Mouse (Mus musculus) kidney, embryonic 15.5 days (tissue): Measurements from ENCODE around the gene Prkcb. TPM values are rescaled to one million over a fixed set of nuclear protein-coding genes. Genes with fewer than 3 reads are reported as not detected.

Source experiments
- ATAC-seq: fragments of 200-750 bp; cut with Nextera tagmentation; replicated peaks from 2 replicates; pipeline ENCODE4 v1.8.0; 2017; ENCODE audit warnings: moderate TSS enrichment; ENCODE audit not compliant: low FRiP score
- H3K27ac ChIP-seq: fragments of 300-500 bp; sonication (generic); 2 replicates; pipeline ENCODE4 v1.5.1; 2015; ENCODE audit warnings: mild to moderate bottlenecking, inconsistent platforms
- H3K27me3 ChIP-seq: fragments of 300-500 bp; sonication (generic); 2 replicates; pipeline ENCODE4 v1.6.1; 2015; ENCODE audit warnings: inconsistent platforms
- H3K36me3 ChIP-seq: fragments of 300-500 bp; sonication (generic); 2 replicates; pipeline ENCODE4 v1.6.1; 2015; ENCODE audit warnings: inconsistent platforms
- H3K4me1 ChIP-seq: fragments of 300-500 bp; sonication (generic); 2 replicates; pipeline ENCODE4 v1.6.1; 2015; ENCODE audit warnings: inconsistent platforms
- H3K4me2 ChIP-seq: fragments of 300-500 bp; sonication (generic); 2 replicates; pipeline ENCODE4 v1.6.1; 2015; ENCODE audit warnings: moderate library complexity, mild to moderate bottlenecking, inconsistent platforms
- H3K4me3 ChIP-seq: fragments of 300-500 bp; sonication (generic); replicated peaks from 2 replicates; pipeline ENCODE4 v1.5.1; 2015; ENCODE audit warnings: mild to moderate bottlenecking, inconsistent platforms
- H3K9ac ChIP-seq: fragments of 300-500 bp; sonication (generic); 2 replicates; pipeline ENCODE4 v1.6.1; 2015; ENCODE audit warnings: mild to moderate bottlenecking, inconsistent platforms
- H3K9me3 ChIP-seq: fragments of 300-500 bp; sonication (generic); replicated peaks from 2 replicates; pipeline ENCODE4 v1.6.1; 2016; ENCODE audit warnings: inconsistent platforms
- WGBS: fragments of 180-500 bp; shearing (Covaris S2); methylation state at CpG from one replicate; pipeline ENCODE4 v1.1.7; 2015; ENCODE audit warnings: mixed read lengths; 5-methylcytosine and 5-hydroxymethylcytosine counted together
- polyA plus RNA-seq: library from polyadenylated mRNA; unstranded; fragments of >200 nt; fragmentation: Nextera tagmentation; extraction: Ambion mirVana; gene quantifications from 2 replicates; pipeline ENCODE4 v1.2.1, GENCODE M21; 2015

Gene Prkcb
- polyA plus RNA-seq, 1 experiment from 2014 or later, result 5.9 TPM

DNA sequence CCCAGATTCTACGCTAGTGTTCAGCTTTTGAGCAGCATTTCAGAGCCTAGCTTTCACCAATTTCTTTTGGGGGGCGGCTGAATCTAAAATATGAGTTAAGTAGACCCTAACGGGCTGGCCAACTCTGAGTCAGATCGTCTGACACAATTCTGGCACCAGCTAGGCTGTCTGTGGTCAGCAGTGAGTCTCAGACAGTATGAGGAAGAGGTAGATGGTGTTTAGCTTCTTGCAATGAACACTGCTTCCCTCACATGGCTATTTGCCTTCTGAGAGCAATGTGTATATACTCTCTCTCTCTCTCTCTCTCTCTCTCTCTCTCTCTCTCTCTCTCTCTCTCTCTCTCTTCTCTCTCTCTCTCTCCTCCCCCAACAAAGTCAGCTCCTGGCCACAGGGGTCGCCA, 344.4 kb downstream of the Prkcb start:
- Histone ChIP-seq H3K4me3 (no peak overlapping the region), H3K9ac (no peak overlapping the region), H3K4me2 (no peak overlapping the region), H3K36me3 (no peaks in the 10 kb centered on the region), H3K9me3 (no peaks in the 10 kb centered on the region), H3K27ac (no peak overlapping the region), H3K27me3 (no peaks in the 10 kb centered on the region), H3K4me1 (no peaks in the 10 kb centered on the region)
- 75% methylated on average over 5 of the region's 5 CpGs for WGBS
- no peak for ATAC-seq

DNA sequence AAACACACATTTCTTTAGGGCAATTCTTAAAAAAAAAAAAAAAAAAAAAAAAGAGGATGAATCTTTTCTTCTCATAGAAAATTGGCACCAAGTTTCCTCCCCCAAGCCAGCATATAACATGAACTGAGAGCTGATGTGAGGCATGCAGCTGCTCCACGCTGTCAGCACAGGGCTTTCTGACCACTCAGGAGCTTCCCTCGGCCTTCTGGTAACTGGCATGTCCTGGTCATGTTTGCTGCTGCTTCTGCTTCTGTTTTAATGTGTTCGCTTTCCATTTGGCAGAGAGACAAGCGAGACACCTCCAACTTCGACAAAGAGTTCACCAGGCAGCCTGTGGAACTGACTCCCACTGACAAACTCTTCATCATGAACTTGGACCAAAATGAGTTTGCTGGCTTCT, 344.9 kb downstream of the Prkcb start:
- no peaks in the 10 kb centered on the region for H3K4me1 ChIP-seq
- 87% methylated on average over 5 of the region's 5 CpGs for WGBS
- H3K27me3 ChIP-seq, result no peaks in the 10 kb centered on the region
- no peak overlapping the region for H3K4me3 ChIP-seq
- H3K36me3 ChIP-seq, result no peaks in the 10 kb centered on the region
- H3K9me3 ChIP-seq, result no peaks in the 10 kb centered on the region
- H3K9ac ChIP-seq, result no peak overlapping the region
- H3K4me2 ChIP-seq, result no peak overlapping the region
- no peak for ATAC-seq
- no peak overlapping the region for H3K27ac ChIP-seq

DNA sequence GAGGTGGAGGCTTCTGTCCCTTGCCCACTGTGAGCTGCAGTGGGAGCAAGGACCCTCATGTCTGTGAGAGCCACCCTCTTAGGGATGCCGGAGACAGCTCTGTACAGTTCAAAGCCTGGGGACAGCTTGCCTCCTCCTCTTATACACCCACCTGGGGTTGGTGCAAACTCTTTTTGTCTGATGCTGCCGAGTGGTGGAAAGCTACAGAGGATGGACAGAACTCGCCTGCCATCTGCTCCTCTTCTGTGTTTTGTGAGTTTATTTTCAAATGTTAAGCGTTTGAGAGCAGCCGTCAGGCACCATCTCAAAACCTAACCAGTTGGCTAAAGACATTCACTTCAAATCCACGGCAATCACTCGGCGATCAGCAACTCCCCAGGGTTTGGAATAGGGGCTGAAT, 355.1 kb downstream of the Prkcb start:
- H3K27ac ChIP-seq, result no peak overlapping the region
- no peaks in the 10 kb centered on the region for H3K4me1 ChIP-seq
- H3K9me3 ChIP-seq, result no peaks in the 10 kb centered on the region
- no peak for ATAC-seq
- no peak overlapping the region for H3K4me2 ChIP-seq
- H3K9ac ChIP-seq, result no peak overlapping the region
- H3K27me3 ChIP-seq, result no peaks in the 10 kb centered on the region
- WGBS, result 88% methylated on average over 8 of the region's 8 CpGs
- no peaks in the 10 kb centered on the region for H3K36me3 ChIP-seq
- no peak overlapping the region for H3K4me3 ChIP-seq

DNA sequence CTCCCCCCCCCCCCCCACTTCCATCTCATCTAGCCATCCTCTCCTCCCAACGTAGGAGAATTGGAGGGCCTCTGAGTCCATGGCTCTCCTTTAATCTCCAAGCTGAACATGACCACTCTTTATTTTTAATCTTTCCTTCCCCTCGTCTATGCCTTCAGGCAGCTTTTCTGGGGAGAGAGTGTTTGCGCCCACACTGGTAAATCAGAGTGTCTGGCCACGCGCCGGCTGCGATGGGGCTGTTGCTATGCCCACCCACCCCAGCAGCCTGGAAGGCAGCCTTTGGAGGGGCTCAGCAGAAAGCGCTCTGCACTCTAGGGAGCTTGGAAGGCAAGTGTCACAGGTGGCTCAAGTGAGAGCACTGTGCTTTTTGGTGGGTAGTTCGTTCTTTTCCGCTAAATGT, 360.8 kb downstream of the Prkcb start:
- Histone ChIP-seq H3K9ac (no peak overlapping the region), H3K27me3 (no peaks in the 10 kb centered on the region), H3K4me3 (no peak overlapping the region), H3K36me3 (no peaks in the 10 kb centered on the region), H3K4me1 (no peaks in the 10 kb centered on the region), H3K4me2 (no peak overlapping the region), H3K9me3 (no peaks in the 10 kb centered on the region), H3K27ac (no peak overlapping the region)
- 81% methylated on average over 10 of the region's 10 CpGs for WGBS
- no peak for ATAC-seq

DNA sequence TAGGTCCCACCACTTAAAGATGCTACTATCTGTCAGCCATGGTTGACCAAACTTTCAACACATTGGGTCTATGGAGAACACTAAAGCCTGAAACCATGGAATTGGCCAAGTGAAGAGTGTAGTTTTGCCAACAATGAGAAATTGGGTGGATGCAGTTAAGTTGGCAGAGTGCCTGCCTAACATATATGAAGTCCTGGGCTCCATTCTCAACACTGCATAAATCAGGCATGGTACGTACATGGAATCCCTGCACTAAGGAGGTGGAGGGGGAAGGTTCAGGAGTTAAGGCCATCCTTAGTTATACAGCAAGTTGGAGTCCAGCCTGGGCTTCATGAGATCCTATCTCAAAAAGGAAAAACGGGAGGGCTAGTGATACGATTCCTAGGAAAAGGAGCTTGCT, 364.0 kb downstream of the Prkcb start:
- Histone ChIP-seq H3K4me3 (no peak overlapping the region), H3K9me3 (no peaks in the 10 kb centered on the region), H3K27ac (no peak overlapping the region), H3K9ac (no peak overlapping the region), H3K4me2 (no peak overlapping the region), H3K36me3 (no peaks in the 10 kb centered on the region), H3K4me1 (no peaks in the 10 kb centered on the region), H3K27me3 (no peaks in the 10 kb centered on the region)
- no peak for ATAC-seq
- WGBS, result 72% methylated on average over 3 of the region's 3 CpGs

DNA sequence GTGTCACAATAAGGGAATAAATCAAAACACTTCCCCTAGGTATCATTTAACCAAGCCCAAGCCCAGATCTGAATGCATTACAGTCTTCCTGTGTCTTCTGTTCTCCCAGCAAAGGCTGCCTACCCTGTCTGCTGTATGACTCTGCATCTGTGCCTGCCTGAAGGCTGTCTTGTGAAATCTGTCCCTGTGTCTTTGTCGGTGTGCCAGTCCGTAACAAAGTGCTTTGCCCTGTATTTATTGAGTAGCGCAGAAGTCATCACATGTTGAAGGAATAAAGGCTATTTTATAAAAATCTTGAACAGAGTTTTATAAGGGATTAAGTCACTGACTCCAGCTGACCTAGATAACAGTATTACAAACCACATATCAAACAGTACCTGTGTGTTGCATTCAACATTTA, 368.1 kb downstream of the Prkcb start:
- H3K4me3 ChIP-seq, result no peak overlapping the region
- ATAC-seq, result no peak
- 95% methylated on average over 3 of the region's 3 CpGs for WGBS
- no peak overlapping the region for H3K4me2 ChIP-seq
- H3K9ac ChIP-seq, result no peak overlapping the region
- H3K27me3 ChIP-seq, result no peaks in the 10 kb centered on the region
- no peaks in the 10 kb centered on the region for H3K4me1 ChIP-seq
- no peaks in the 10 kb centered on the region for H3K36me3 ChIP-seq
- no peaks in the 10 kb centered on the region for H3K9me3 ChIP-seq
- no peak overlapping the region for H3K27ac ChIP-seq

DNA sequence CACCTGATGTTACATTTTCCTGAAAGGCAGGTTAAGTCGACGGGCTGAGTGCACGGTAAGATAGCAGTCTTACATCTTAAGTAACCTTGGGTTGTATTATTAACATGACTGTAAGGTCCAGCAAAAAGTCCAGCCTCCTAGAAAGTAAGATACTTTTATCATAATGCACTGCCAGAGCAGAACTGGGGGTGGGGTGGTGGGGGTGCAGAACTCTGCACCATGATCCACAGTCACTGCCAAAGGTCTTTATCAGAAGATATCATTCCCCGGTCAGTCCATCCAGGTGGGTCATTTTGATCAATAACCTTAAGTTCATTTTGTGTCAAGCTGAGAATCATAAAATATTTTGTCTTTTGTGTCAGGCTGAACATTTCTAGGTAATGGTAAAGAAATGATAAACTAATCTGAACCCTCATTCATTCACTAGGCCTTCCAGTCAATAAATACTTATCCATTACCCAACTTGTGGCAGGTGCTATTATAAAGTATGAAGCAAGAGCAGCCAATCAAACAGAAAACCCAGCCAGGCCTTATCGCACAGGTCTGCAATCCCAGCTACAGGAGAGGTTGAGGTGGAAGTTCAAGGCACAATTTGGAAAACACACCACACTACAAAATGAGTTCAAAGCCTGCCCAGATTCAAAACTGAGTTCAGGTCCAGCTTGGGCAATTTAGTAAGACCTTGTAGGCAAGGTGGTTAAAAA, 369.0 kb downstream of the Prkcb start:
- H3K36me3 ChIP-seq, result no peaks in the 10 kb centered on the region
- H3K27ac ChIP-seq, result no peak overlapping the region
- no peaks in the 10 kb centered on the region for H3K9me3 ChIP-seq
- H3K27me3 ChIP-seq, result no peaks in the 10 kb centered on the region
- no peak overlapping the region for H3K9ac ChIP-seq
- H3K4me1 ChIP-seq, result no peaks in the 10 kb centered on the region
- H3K4me2 ChIP-seq, result no peak overlapping the region
- WGBS, result 93% methylated on average over 5 of the region's 5 CpGs
- no peak for ATAC-seq
- H3K4me3 ChIP-seq, result no peak overlapping the region

DNA sequence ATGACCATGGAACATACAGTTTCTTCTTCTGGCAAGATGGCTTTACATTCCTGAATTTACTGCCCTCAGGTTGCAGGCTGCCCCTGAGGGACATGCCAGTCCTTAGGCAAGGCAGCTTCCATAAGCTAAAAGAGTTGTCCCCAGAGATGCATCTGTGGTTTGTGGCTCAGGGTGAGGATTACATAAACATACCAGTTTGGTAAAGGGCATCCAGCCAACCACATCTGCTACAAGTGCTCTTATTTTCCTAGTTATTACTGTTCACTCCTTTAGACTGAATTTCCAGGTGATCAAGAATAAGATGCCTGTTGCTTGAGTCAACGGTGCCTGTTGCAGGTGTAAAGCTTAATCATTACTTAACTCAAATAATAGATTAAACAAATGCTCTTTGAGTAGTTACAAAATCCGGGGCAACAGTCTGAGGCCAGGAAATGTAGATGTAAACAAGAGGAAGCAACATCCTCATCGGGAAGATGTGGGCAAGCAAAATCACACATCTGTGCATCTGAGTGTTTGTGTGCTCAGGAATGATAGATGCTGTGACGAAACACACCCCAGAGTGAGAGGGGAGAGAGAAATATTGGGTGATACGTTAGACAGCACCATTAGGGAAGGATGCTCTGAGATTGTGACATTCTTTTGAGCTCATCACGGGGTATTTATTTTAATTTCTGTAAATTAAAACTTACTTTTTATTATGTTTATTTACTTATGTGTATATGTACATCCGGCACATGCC, 376.9 kb downstream of the Prkcb start:
- Histone ChIP-seq H3K4me1 (0 out of 2 replicates have a peak, but pooled peaks cover under 1% of the 10 kb centered on the region), H3K27ac (no peak overlapping the region), H3K9ac (no peak overlapping the region), H3K9me3 (no peaks in the 10 kb centered on the region), H3K36me3 (no peaks in the 10 kb centered on the region), H3K4me2 (no peak overlapping the region), H3K4me3 (no peak overlapping the region), H3K27me3 (peaks cover 9% of the 10 kb centered on the region; the same call in 1 of the 2 replicates)
- ATAC-seq, result no peak
- WGBS, result 70% methylated on average over 7 of the region's 7 CpGs

DNA sequence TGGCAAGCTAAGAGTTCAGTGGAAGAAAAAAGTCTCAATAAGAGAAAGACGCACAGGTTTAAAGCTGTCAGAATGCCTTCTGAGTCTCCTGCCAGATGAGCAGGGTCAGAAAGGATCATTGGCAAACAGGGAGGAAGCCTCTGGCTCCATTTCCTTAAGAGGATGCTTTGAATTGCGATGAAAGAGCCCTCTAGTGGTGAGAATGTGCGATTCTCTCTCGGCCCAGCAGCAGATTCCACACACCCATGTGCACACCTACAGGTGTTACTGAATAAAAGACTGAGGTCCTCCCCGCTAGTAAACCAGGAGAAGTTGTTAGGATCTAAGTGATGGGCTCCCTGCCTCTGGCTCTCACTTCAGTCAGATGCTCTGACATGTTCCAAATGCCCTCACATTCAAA, 379.4 kb downstream of the Prkcb start:
- Histone ChIP-seq H3K4me1 (peaks cover 6% of the 10 kb centered on the region; the same call in 1 of the 2 replicates), H3K4me3 (no peak overlapping the region), H3K27me3 (peaks cover 28% of the 10 kb centered on the region), H3K27ac (no peak overlapping the region), H3K9me3 (no peaks in the 10 kb centered on the region), H3K9ac (no peak overlapping the region), H3K36me3 (no peaks in the 10 kb centered on the region), H3K4me2 (no peak overlapping the region)
- 31% methylated on average over 5 of the region's 5 CpGs for WGBS
- no peak for ATAC-seq

DNA sequence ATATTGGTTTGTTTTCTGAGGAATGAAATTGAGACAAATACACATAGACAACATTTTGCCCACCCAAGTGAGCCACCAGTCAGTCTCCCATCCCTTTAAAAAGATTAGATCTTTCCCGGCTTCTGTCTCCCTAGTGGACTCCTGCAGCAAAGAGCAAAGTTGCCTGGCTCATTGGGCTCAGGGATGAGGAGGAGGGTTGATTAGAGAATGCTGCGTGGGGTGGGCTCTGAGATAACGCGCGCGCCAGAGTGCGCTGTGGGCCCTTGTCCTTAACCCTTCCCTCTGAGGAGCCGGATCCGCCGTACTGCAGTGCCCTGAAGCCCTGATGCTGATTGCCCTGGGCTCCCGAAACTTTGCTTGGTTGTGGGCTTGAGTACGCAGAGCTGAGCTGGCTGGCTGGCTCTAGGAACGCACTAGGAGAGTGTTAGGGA, 381.9 kb downstream of the Prkcb start, which contains the start of gene Cacng3:
Gene Cacng3, plus strand, starts transcription at position 51 of the 431 bp plus-strand sequence.
- H3K9ac ChIP-seq, result no peak within 1 kb of the TSS
- H3K4me2 ChIP-seq, result peak within 1 kb of the TSS; percentile 32; the same call in 1 of the 2 replicates
- H3K27ac ChIP-seq, result no peak within 1 kb of the TSS
- peaks cover 6% of the 10 kb centered on the region; the same call in 1 of the 2 replicates for H3K4me1 ChIP-seq
- H3K4me3 ChIP-seq, result peak within 1 kb of the TSS; percentile 14; the same call in 1 of the 2 replicates
- ATAC-seq, result 0 out of 2 replicates have a peak, but pooled peaks have one; percentile 9
- no peaks in the 10 kb centered on the region for H3K36me3 ChIP-seq
- no peaks in the 10 kb centered on the region for H3K9me3 ChIP-seq
- peaks cover 34% of the 10 kb centered on the region for H3K27me3 ChIP-seq
- WGBS, result 11% methylated on average over 13 of the region's 13 CpGs

DNA sequence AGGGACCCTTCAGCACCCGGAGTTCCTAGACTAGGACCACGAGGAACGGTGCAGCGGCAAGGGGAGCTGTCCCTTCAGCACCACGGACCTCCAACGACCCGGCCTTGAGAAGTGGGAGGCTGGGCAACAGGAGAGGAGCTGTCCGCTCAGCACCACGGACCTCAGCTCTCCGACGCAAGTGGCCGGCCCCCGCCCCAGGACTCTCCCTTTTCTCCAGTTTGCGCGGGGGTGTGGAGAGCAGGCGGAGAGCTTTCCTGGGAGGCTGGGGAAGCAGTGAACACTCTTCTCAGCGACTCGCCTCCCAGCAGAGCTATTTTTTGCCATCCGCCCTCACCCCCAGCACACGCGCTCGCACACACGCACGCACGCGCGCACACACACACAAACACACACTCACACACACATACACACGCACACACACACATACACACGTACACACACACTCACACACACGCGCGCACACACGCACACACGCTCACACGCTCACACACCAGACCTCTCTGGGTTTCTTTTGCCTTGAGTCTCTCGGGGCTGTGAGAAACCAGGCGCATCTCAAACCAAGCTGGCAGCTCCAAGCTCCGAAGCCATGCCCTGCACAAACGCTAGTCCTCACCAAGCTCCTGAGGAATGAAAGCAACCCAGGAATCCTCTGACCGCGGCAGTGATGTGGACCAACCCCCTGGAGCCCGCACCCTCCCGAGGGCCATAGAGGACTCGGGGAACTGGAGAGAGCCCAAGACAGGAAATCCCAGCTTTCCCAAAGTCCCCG, 382.5 kb downstream of the Prkcb start:
- no peak overlapping the region for H3K9ac ChIP-seq

DNA sequence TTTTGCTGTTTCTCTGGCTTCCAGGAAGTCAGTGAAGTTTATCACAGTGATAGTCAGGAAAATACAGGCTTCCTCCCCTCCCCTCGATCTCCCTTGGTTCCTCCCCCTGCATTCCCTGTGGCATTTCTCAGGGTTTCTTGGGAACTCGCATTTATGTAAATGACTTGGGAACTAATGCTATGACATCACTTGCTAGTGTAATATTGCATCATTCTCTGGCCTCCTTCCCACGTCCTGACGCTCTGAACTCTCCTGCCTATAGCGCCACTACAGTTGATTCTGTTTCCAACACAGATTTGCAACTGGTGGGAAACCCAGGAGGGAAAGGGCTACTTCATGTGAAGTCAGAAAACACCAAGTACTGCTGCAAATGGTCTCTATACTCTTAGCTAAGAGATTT, 384.4 kb downstream of the Prkcb start:
- H3K9ac ChIP-seq, result no peak overlapping the region
- H3K36me3 ChIP-seq, result no peaks in the 10 kb centered on the region
- H3K9me3 ChIP-seq, result no peaks in the 10 kb centered on the region
- no peak for ATAC-seq
- WGBS, result 55% methylated on average over 5 of the region's 5 CpGs
- H3K4me2 ChIP-seq, result no peak overlapping the region
- H3K4me3 ChIP-seq, result no peak overlapping the region
- peaks cover 34% of the 10 kb centered on the region for H3K27me3 ChIP-seq
- peaks cover 6% of the 10 kb centered on the region; the same call in 1 of the 2 replicates for H3K4me1 ChIP-seq
- H3K27ac ChIP-seq, result no peak overlapping the region

More for the DNA sequence above, 382.5 kb downstream of the Prkcb start:
- Histone ChIP-seq H3K27ac (no peak overlapping the region), H3K27me3 (peaks cover 34% of the 10 kb centered on the region), H3K9me3 (no peaks in the 10 kb centered on the region), H3K4me1 (peaks cover 6% of the 10 kb centered on the region; the same call in 1 of the 2 replicates), H3K4me2 (peak overlapping the region; percentile 32; the same call in 1 of the 2 replicates), H3K36me3 (no peaks in the 10 kb centered on the region), H3K4me3 (peak overlapping the region; percentile 14; the same call in 1 of the 2 replicates)
- WGBS, result 10% methylated on average over 45 of the region's 45 CpGs
- peak; percentile 95 for ATAC-seq
